Mouse (Mus musculus): Measurements from ENCODE around the gene Ptprb. TPM values are rescaled to one million over a fixed set of nuclear protein-coding genes. Genes with fewer than 3 reads are reported as not detected.

Ptprb gene
- total and polyA plus RNA-seq, 3 experiments: not detected

DNA sequence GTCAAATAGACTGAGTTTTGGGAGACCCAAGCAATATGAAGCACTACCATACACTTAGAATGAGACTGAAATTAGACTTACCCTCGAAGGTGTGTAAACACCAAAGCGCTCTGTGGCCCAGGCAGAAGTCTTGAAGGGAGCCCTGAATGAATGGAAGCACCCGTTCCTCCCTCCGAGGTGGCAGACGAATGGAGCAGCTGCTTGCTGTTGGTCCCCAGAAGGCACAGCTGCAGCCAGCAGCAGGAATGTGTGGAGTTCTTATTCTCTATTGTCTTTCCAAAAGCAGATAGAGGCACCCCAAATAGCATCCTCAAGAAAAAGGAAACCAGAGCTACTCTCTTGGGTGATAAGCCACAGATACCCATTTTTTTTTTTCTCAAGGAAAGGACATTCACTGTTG lies 79.0 kb downstream of the Ptprb start:
- Histone ChIP-seq H3K4me3 (ENCODE audit: control insufficient read depth in 1 of 2, insufficient read depth in 1 of 2, low read depth in 2 of 2, low read length in 2 of 2) (no peak overlapping the region), H3K27me3 (ENCODE audit: control insufficient read depth in 1 of 2, insufficient read depth in 2 of 2, low read length in 2 of 2) (no peaks in the 10 kb centered on the region), H3K9me3 (replicated peaks; ENCODE audit: insufficient read depth, low read length) (no peaks in the 10 kb centered on the region), H3K79me2 (ENCODE audit: control insufficient read depth, insufficient read depth, low read length, poor library complexity) (no peaks in the 10 kb centered on the region), H3K36me3 (ENCODE audit: control insufficient read depth in 1 of 2, insufficient read depth in 2 of 2, low read length in 2 of 2) (no peaks in the 10 kb centered on the region), H3K9ac (ENCODE audit: control insufficient read depth, low read depth, low read length, poor library complexity, severe bottlenecking) (no peak overlapping the region), H3K4me1 (ENCODE audit: control insufficient read depth in 1 of 2, insufficient read depth in 2 of 2, low read length in 2 of 2) (no peaks in the 10 kb centered on the region), H3K27ac (ENCODE audit: control insufficient read depth, low read depth, low read length) (no peak overlapping the region)
- TF ChIP-seq CTCF (IDR thresholded peaks at IDR 0.05 in 2 of 3, conservative IDR thresholded peaks at IDR 0.05 in 1 of 3; ENCODE audit: control insufficient read depth in 1 of 3, insufficient read depth in 1 of 3, low read depth in 2 of 3, low read length in 3 of 3, poor library complexity in 1 of 3, severe bottlenecking in 1 of 3): no peak
- TF ChIP-seq KAT2A (conservative IDR thresholded peaks at IDR 0.05; ENCODE audit: low read depth, low read length): no peak
- no peak for TF ChIP-seq MYC (IDR thresholded peaks at IDR 0.05; ENCODE audit: low read depth, low read length)
- TF ChIP-seq NRF1 (IDR thresholded peaks at IDR 0.05; ENCODE audit: insufficient read depth, low read depth, low read length, poor library complexity, severe bottlenecking): no peak
- TF ChIP-seq ZKSCAN1 (IDR thresholded peaks at IDR 0.05; ENCODE audit: low read depth, low read length): no peak
- TF ChIP-seq NELFE (IDR thresholded peaks at IDR 0.05; ENCODE audit: low read depth, low read length): no peak
- DNase-seq (ENCODE audit: low read depth, low spot score): no peak

DNA sequence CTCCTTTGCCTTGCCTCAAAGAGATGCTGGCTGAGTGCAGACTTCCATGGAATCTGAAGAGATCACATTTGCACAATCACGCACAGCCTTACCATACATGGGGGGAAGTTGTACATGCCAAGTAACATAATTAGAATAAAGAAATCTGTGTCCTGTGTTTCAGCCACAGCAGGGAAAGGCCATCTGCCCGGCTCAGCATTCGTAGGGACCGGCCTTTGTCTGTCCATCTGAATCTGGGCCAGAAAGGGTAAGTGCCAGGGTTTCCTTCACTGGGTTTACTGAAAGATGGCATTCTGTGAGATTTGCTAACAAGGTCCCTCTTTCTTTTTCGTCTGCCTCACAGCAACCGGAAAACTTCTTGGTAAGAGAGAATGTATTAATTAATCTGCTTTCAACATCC lies 86.9 kb downstream of the Ptprb start:
- Histone ChIP-seq H3K79me2 (ENCODE audit: control insufficient read depth, insufficient read depth, low read length, poor library complexity) (no peaks in the 10 kb centered on the region), H3K4me3 (ENCODE audit: control insufficient read depth in 1 of 2, insufficient read depth in 1 of 2, low read depth in 2 of 2, low read length in 2 of 2) (no peak overlapping the region), H3K9ac (ENCODE audit: control insufficient read depth, low read depth, low read length, poor library complexity, severe bottlenecking) (no peak overlapping the region), H3K4me1 (ENCODE audit: control insufficient read depth in 1 of 2, insufficient read depth in 2 of 2, low read length in 2 of 2) (no peaks in the 10 kb centered on the region), H3K27ac (ENCODE audit: control insufficient read depth, low read depth, low read length) (no peak overlapping the region), H3K27me3 (ENCODE audit: control insufficient read depth in 1 of 2, insufficient read depth in 2 of 2, low read length in 2 of 2) (no peaks in the 10 kb centered on the region), H3K9me3 (replicated peaks; ENCODE audit: insufficient read depth, low read length) (no peaks in the 10 kb centered on the region), H3K36me3 (ENCODE audit: control insufficient read depth in 1 of 2, insufficient read depth in 2 of 2, low read length in 2 of 2) (no peaks in the 10 kb centered on the region)
- TF ChIP-seq JUND (IDR thresholded peaks at IDR 0.05; ENCODE audit: low read depth, low read length): no peak
- TF ChIP-seq USF1 (IDR thresholded peaks at IDR 0.05; ENCODE audit: low read depth, low read length): no peak
- TF ChIP-seq MYB (IDR thresholded peaks at IDR 0.05; ENCODE audit: low read depth, low read length): no peak
- no peak for TF ChIP-seq E2F4 (IDR thresholded peaks at IDR 0.05; ENCODE audit: borderline replicate concordance, low read depth, low read length)
- TF ChIP-seq EP300 (IDR thresholded peaks at IDR 0.05; ENCODE audit: low read depth in 1 of 2, low read length in 2 of 2): no peak
- TF ChIP-seq GATA1 (IDR thresholded peaks at IDR 0.05; ENCODE audit: low read depth, low read length): no peak
- TF ChIP-seq GABPA (IDR thresholded peaks at IDR 0.05; ENCODE audit: low read depth, low read length): no peak
- DNase-seq (ENCODE audit: low read depth, low spot score): no peak

DNA sequence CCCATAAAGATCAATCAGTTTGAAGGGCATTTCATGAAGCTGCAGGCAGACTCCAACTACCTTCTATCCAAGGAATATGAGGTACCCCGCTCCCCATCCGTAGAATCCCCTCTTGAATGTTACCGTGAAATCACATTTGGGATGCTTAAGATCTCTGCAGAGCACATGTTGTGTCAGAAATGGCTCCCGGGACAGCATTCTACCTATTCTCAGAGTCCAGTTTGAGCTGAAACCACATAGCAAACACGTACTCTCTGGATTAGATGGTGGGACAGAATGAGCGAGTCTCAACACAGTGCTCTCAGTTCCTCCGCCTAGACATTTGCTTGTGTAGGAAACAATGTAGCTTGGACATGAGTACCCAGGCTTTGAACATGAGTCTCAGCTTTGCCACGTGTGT lies 87.3 kb downstream of the Ptprb start:
- no peak for TF ChIP-seq ZKSCAN1 (IDR thresholded peaks at IDR 0.05; ENCODE audit: low read depth, low read length)
- no peak for TF ChIP-seq GATA1 (IDR thresholded peaks at IDR 0.05; ENCODE audit: low read depth, low read length)
- TF ChIP-seq TCF12 (IDR thresholded peaks at IDR 0.05; ENCODE audit: low read depth, low read length): no peak
- no peak for TF ChIP-seq MAX (IDR thresholded peaks at IDR 0.05; ENCODE audit: low read length)
- TF ChIP-seq JUND (IDR thresholded peaks at IDR 0.05; ENCODE audit: low read depth, low read length): no peak
- no peaks in the 10 kb centered on the region for H3K27me3 ChIP-seq (ENCODE audit: control insufficient read depth in 1 of 2, insufficient read depth in 2 of 2, low read length in 2 of 2)
- H3K4me3 ChIP-seq (ENCODE audit: control insufficient read depth in 1 of 2, insufficient read depth in 1 of 2, low read depth in 2 of 2, low read length in 2 of 2): no peak overlapping the region
- H3K4me1 ChIP-seq (ENCODE audit: control insufficient read depth in 1 of 2, insufficient read depth in 2 of 2, low read length in 2 of 2): no peaks in the 10 kb centered on the region
- no peaks in the 10 kb centered on the region for H3K36me3 ChIP-seq (ENCODE audit: control insufficient read depth in 1 of 2, insufficient read depth in 2 of 2, low read length in 2 of 2)
- DNase-seq (ENCODE audit: low read depth, low spot score): no peak
- no peaks in the 10 kb centered on the region for H3K79me2 ChIP-seq (ENCODE audit: control insufficient read depth, insufficient read depth, low read length, poor library complexity)
- H3K9ac ChIP-seq (ENCODE audit: control insufficient read depth, low read depth, low read length, poor library complexity, severe bottlenecking): no peak overlapping the region
- no peaks in the 10 kb centered on the region for H3K9me3 ChIP-seq (replicated peaks; ENCODE audit: insufficient read depth, low read length)
- no peak overlapping the region for H3K27ac ChIP-seq (ENCODE audit: control insufficient read depth, low read depth, low read length)
